Mouse (Mus musculus) inflammation-experienced regulatory T-cells, adult 6 months (primary cell): ENCODE data around the gene N4bp3. TPM values are rescaled to one million over a fixed set of nuclear protein-coding genes. Genes with fewer than 3 reads are reported as not detected.
"Not testable (repeated sequence)": the region's sequence is repeated elsewhere in the genome, so short reads cannot be mapped to it uniquely, and the experiment has no call there.

Experiments
- ATAC-seq: one replicate; pipeline ENCODE4 v1.8.0; 2017
- polyA plus RNA-seq, 3 experiments: library from polyadenylated mRNA; unstranded; fragments of 100-300 nt; shearing (Covaris generic); gene quantifications; one replicate each; pipeline ENCODE4 v1.2.1; 2017

Gene N4bp3
- polyA plus RNA-seq, 3 experiments from 2014 or later = 1.3 to 2.4 (median 1.4) TPM

- no peak for ATAC-seq
These were observed 2.3 kb upstream of the N4bp3 start for GRCm38 (mm10) chr11:51652889-51653418.

- peak; percentile 17 for ATAC-seq
These were observed 381 bp downstream of the N4bp3 start for GRCm38 (mm10) chr11:51650261-51650660.

- ATAC-seq = peak; percentile 39
These were observed 798 bp downstream of the N4bp3 start for GRCm38 (mm10) chr11:51649889-51650199.

GRCm38 (mm10) chr11:51649111-51649888 lies 1.3 kb downstream of the N4bp3 start:
- no peak for ATAC-seq

- ATAC-seq = no peak
These were observed 2.1 kb downstream of the N4bp3 start for GRCm38 (mm10) chr11:51648566-51648965.

- ATAC-seq = no peak
These were observed 3.6 kb downstream of the N4bp3 start for GRCm38 (mm10) chr11:51646751-51647667.

GRCm38 (mm10) chr11:51646245-51646644 lies 4.4 kb downstream of the N4bp3 start:
- no peak for ATAC-seq

GRCm38 (mm10) chr11:51645293-51645692 lies 5.3 kb downstream of the N4bp3 start:
- ATAC-seq = no peak

GRCm38 (mm10) chr11:51644217-51644616 lies 6.4 kb downstream of the N4bp3 start:
- ATAC-seq = no peak

- ATAC-seq = no peak
These were observed 6.9 kb downstream of the N4bp3 start for GRCm38 (mm10) chr11:51643761-51644160.

- no peak for ATAC-seq
These were observed 7.4 kb downstream of the N4bp3 start for GRCm38 (mm10) chr11:51643202-51643601.

- no peak for ATAC-seq
These were observed 9.9 kb downstream of the N4bp3 start for GRCm38 (mm10) chr11:51640748-51641147.

- no peak for ATAC-seq
These were observed 12.1 kb downstream of the N4bp3 start for GRCm38 (mm10) chr11:51638497-51638896.

- peak; percentile 26 for ATAC-seq
These were observed 12.6 kb downstream of the N4bp3 start for GRCm38 (mm10) chr11:51637971-51638414.

GRCm38 (mm10) chr11:51636323-51636684 lies 14.3 kb downstream of the N4bp3 start:
- ATAC-seq = peak; percentile 41

GRCm38 (mm10) chr11:51635525-51636322 lies 14.9 kb downstream of the N4bp3 start, which contains the start of gene Rmnd5b:
Gene Rmnd5b (minus strand): TSS chr11:51635896.
- peak; percentile 81 for ATAC-seq

- ATAC-seq = no peak
These were observed 15.5 kb downstream of the N4bp3 start for GRCm38 (mm10) chr11:51635127-51635524.

GRCm38 (mm10) chr11:51633721-51634120 lies 16.9 kb downstream of the N4bp3 start:
- ATAC-seq = no peak

GRCm38 (mm10) chr11:51633200-51633599 lies 17.4 kb downstream of the N4bp3 start:
- not testable (repeated sequence) for ATAC-seq

GRCm38 (mm10) chr11:51632130-51632753 lies 18.4 kb downstream of the N4bp3 start:
- ATAC-seq = no peak

- no peak for ATAC-seq
These were observed 20.9 kb downstream of the N4bp3 start for GRCm38 (mm10) chr11:51629651-51630314.
